Mouse (Mus musculus): ENCODE data around the gene Prim2. TPM values are rescaled to one million over a fixed set of nuclear protein-coding genes. Genes with fewer than 3 reads are reported as not detected.
A peak's percentile ranks its signal among the peaks of the same experiment; 100 is the strongest.

Gene Prim2
- polyA plus RNA-seq, 1 experiment from 2014 or later: 33.5 TPM

DNA sequence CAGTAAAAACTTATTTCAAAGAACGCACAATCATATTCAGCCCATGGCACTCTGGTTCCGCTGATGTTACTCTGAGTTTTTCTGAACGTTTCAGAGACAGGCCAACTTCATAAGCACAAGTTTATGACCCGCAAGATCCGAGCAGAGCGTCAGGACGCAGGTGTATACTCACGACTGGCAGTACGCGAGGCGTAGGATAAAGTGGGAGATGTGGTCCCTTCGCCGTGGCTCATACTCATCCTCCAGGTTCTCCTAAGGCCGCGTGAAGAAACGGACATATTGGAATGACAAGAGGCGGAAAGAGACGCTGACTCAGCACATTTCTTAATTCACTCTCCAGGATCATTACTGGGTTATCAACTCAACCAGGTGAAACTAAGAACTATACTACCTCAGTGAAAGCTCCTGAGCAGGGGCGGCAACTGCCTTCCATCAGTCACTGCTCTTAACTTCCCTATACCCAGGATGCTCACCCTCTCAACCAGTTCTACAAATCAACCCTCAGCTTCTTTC is 5.9 kb downstream of the Prim2 start:
- no peak overlapping the region for H3K4me3 ChIP-seq (replicated peaks; ENCODE audit: low read length)
- H3K4me2 ChIP-seq (ENCODE audit: low read length): no peak overlapping the region
- H3K27ac ChIP-seq (ENCODE audit: low read length): no peak overlapping the region
- 87% methylated on average over 19 of the region's 19 CpGs for WGBS
- ATAC-seq: 0 out of 2 replicates have a peak, but pooled peaks have one; percentile 27
- H3K36me3 ChIP-seq (ENCODE audit: control insufficient read depth, insufficient read depth): peaks cover 7% of the 10 kb centered on the region; the same call in 1 of the 2 replicates
- no peaks in the 10 kb centered on the region for H3K27me3 ChIP-seq (replicated peaks; ENCODE audit: control insufficient read depth, insufficient read depth, low read length)
- H3K4me1 ChIP-seq (replicated peaks; ENCODE audit: control insufficient read depth, insufficient read depth, low read length): peaks cover 2% of the 10 kb centered on the region; the same call in 1 of the 2 replicates
- no peaks in the 10 kb centered on the region for H3K9me3 ChIP-seq (ENCODE audit: control insufficient read depth, low read length)
- H3K9ac ChIP-seq (replicated peaks; ENCODE audit: low read depth, low read length): no peak overlapping the region

GRCm38 (mm10) chr1:33663163-33663562 is 6.4 kb downstream of the Prim2 start:
- ATAC-seq: no peak
- Histone ChIP-seq H3K27ac (ENCODE audit: low read length) (no peak overlapping the region), H3K4me2 (ENCODE audit: low read length) (no peak overlapping the region), H3K9ac (replicated peaks; ENCODE audit: low read depth, low read length) (no peak overlapping the region), H3K27me3 (replicated peaks; ENCODE audit: control insufficient read depth, insufficient read depth, low read length) (no peaks in the 10 kb centered on the region), H3K4me3 (replicated peaks; ENCODE audit: low read length) (no peak overlapping the region), H3K4me1 (replicated peaks; ENCODE audit: control insufficient read depth, insufficient read depth, low read length) (no peaks in the 10 kb centered on the region), H3K36me3 (ENCODE audit: control insufficient read depth, insufficient read depth) (peaks cover 7% of the 10 kb centered on the region; the same call in 1 of the 2 replicates), H3K9me3 (ENCODE audit: control insufficient read depth, low read length) (no peaks in the 10 kb centered on the region)

DNA sequence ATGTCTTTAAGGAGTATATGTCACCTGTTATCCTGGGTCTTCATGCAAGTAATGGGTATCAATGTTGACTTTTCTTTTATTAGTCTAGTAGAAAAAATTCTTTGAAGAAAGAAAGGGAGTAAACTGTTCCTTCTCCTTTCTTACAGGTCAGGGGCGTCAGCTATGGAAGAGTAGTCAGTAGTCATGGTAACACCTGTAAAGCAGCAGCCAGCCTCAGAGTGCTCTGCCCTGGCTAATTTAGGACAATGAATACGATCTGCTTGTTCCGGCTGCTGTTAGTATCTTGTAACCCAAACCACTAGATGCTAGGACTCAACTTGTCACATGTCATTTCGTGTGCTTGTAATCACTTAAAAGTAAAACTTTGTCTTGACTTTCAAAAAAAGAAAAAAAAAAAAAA is 11.3 kb downstream of the Prim2 start:
- no peak overlapping the region for H3K4me2 ChIP-seq (ENCODE audit: low read length)
- H3K9ac ChIP-seq (replicated peaks; ENCODE audit: low read depth, low read length): no peak overlapping the region
- no peaks in the 10 kb centered on the region for H3K4me1 ChIP-seq (replicated peaks; ENCODE audit: control insufficient read depth, insufficient read depth, low read length)
- H3K27ac ChIP-seq (ENCODE audit: low read length): no peak overlapping the region
- WGBS: 79% methylated on average over 4 of the region's 4 CpGs
- no peak for ATAC-seq
- H3K4me3 ChIP-seq (replicated peaks; ENCODE audit: low read length): no peak overlapping the region
- no peaks in the 10 kb centered on the region for H3K9me3 ChIP-seq (ENCODE audit: control insufficient read depth, low read length)
- H3K27me3 ChIP-seq (replicated peaks; ENCODE audit: control insufficient read depth, insufficient read depth, low read length): no peaks in the 10 kb centered on the region
- H3K36me3 ChIP-seq (ENCODE audit: control insufficient read depth, insufficient read depth): peaks cover 2% of the 10 kb centered on the region; the same call in 1 of the 2 replicates

DNA sequence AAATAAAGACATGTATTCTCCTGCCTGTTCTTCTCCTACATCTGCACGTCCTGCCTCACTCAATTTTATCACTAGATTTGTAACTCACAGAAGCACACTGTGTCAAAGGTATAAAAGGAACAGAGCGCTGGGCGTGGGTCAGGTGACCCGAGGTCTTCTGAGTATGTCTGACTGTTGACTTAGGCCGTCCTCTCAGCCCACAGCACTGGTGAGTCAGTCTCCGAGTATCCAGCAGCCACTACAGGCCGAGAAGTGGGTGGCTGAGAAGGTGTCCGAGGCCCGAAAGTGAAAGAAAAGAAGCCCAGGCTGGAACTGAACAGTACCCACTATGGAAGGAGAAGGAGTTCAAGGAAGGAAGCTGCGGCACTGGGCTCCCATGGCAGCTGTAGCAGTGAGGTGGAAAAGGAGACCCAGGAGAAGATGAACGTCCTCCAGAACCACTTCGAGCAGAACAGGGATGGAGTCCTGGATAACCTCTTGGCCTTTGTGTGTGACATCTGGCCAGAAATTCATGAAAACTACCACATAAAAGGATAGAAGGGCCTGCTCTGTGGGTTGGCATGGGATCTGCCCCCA is 11.9 kb downstream of the Prim2 start:
- H3K9ac ChIP-seq (replicated peaks; ENCODE audit: low read depth, low read length): no peak overlapping the region
- peaks cover 2% of the 10 kb centered on the region; the same call in 1 of the 2 replicates for H3K36me3 ChIP-seq (ENCODE audit: control insufficient read depth, insufficient read depth)
- 96% methylated on average over 12 of the region's 12 CpGs for WGBS
- H3K9me3 ChIP-seq (ENCODE audit: control insufficient read depth, low read length): no peaks in the 10 kb centered on the region
- no peak overlapping the region for H3K27ac ChIP-seq (ENCODE audit: low read length)
- no peak for ATAC-seq
- no peak overlapping the region for H3K4me2 ChIP-seq (ENCODE audit: low read length)
- H3K4me1 ChIP-seq (replicated peaks; ENCODE audit: control insufficient read depth, insufficient read depth, low read length): no peaks in the 10 kb centered on the region
- no peak overlapping the region for H3K4me3 ChIP-seq (replicated peaks; ENCODE audit: low read length)
- H3K27me3 ChIP-seq (replicated peaks; ENCODE audit: control insufficient read depth, insufficient read depth, low read length): no peaks in the 10 kb centered on the region

GRCm38 (mm10) chr1:33650875-33651274 is 18.7 kb downstream of the Prim2 start:
- ATAC-seq: no peak
- 92% methylated on average over 11 of the region's 11 CpGs for WGBS

GRCm38 (mm10) chr1:33649534-33650108 is 20.0 kb downstream of the Prim2 start:
- 96% methylated on average over 9 of the region's 9 CpGs for WGBS
- Histone ChIP-seq H3K27me3 (replicated peaks; ENCODE audit: control insufficient read depth, insufficient read depth, low read length) (no peaks in the 10 kb centered on the region), H3K4me2 (ENCODE audit: low read length) (no peak overlapping the region), H3K27ac (ENCODE audit: low read length) (no peak overlapping the region), H3K9ac (replicated peaks; ENCODE audit: low read depth, low read length) (no peak overlapping the region), H3K4me1 (replicated peaks; ENCODE audit: control insufficient read depth, insufficient read depth, low read length) (peaks cover 6% of the 10 kb centered on the region; the same call in 1 of the 2 replicates), H3K4me3 (replicated peaks; ENCODE audit: low read length) (no peak overlapping the region), H3K9me3 (ENCODE audit: control insufficient read depth, low read length) (no peaks in the 10 kb centered on the region), H3K36me3 (ENCODE audit: control insufficient read depth, insufficient read depth) (no peaks in the 10 kb centered on the region)
- no peak for ATAC-seq

More at GRCm38 (mm10) chr1:33650875-33651274, 18.7 kb downstream of the Prim2 start:
- Histone ChIP-seq H3K4me2 (ENCODE audit: low read length) (no peak overlapping the region), H3K4me1 (replicated peaks; ENCODE audit: control insufficient read depth, insufficient read depth, low read length) (0 out of 2 replicates have a peak, but pooled peaks cover 2% of the 10 kb centered on the region), H3K36me3 (ENCODE audit: control insufficient read depth, insufficient read depth) (no peaks in the 10 kb centered on the region), H3K27ac (ENCODE audit: low read length) (no peak overlapping the region), H3K4me3 (replicated peaks; ENCODE audit: low read length) (no peak overlapping the region), H3K9ac (replicated peaks; ENCODE audit: low read depth, low read length) (no peak overlapping the region), H3K27me3 (replicated peaks; ENCODE audit: control insufficient read depth, insufficient read depth, low read length) (no peaks in the 10 kb centered on the region), H3K9me3 (ENCODE audit: control insufficient read depth, low read length) (no peaks in the 10 kb centered on the region)

DNA sequence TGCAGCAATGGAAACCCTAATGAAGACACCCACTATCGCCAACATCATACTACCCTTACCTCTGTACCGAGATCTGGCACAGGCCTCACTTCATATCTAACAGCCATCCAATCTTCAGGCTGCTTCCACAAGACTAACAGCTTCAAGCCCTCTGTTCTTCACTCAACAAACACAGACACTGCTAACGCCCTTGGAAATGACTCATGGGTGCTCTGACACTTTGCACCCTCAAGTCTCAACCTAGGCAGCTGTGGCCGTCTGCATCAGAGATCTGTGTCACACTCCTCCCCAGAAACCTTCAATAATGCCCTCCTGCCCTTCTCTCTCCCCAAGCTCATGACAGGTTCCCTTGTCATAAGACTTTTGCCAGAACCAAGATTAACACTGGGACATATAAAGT is 20.6 kb downstream of the Prim2 start:
- no peaks in the 10 kb centered on the region for H3K27me3 ChIP-seq (replicated peaks; ENCODE audit: control insufficient read depth, insufficient read depth, low read length)
- ATAC-seq: no peak
- H3K9me3 ChIP-seq (ENCODE audit: control insufficient read depth, low read length): no peaks in the 10 kb centered on the region
- H3K4me1 ChIP-seq (replicated peaks; ENCODE audit: control insufficient read depth, insufficient read depth, low read length): peaks cover 6% of the 10 kb centered on the region; the same call in 1 of the 2 replicates
- no peak overlapping the region for H3K27ac ChIP-seq (ENCODE audit: low read length)
- no peak overlapping the region for H3K4me3 ChIP-seq (replicated peaks; ENCODE audit: low read length)
- 89% methylated on average over 4 of the region's 4 CpGs for WGBS
- no peaks in the 10 kb centered on the region for H3K36me3 ChIP-seq (ENCODE audit: control insufficient read depth, insufficient read depth)
- H3K9ac ChIP-seq (replicated peaks; ENCODE audit: low read depth, low read length): no peak overlapping the region
- H3K4me2 ChIP-seq (ENCODE audit: low read length): no peak overlapping the region

GRCm38 (mm10) chr1:33647661-33648060 is 21.9 kb downstream of the Prim2 start:
- Histone ChIP-seq H3K9me3 (ENCODE audit: control insufficient read depth, low read length) (no peaks in the 10 kb centered on the region), H3K36me3 (ENCODE audit: control insufficient read depth, insufficient read depth) (no peaks in the 10 kb centered on the region), H3K4me3 (replicated peaks; ENCODE audit: low read length) (no peak overlapping the region), H3K4me2 (ENCODE audit: low read length) (no peak overlapping the region), H3K27ac (ENCODE audit: low read length) (no peak overlapping the region; the same call in 1 of the 2 replicates), H3K27me3 (replicated peaks; ENCODE audit: control insufficient read depth, insufficient read depth, low read length) (no peaks in the 10 kb centered on the region), H3K4me1 (replicated peaks; ENCODE audit: control insufficient read depth, insufficient read depth, low read length) (peaks cover 6% of the 10 kb centered on the region; the same call in 1 of the 2 replicates), H3K9ac (replicated peaks; ENCODE audit: low read depth, low read length) (no peak overlapping the region)
- 73% methylated on average over 4 of the region's 4 CpGs for WGBS
- ATAC-seq: no peak

DNA sequence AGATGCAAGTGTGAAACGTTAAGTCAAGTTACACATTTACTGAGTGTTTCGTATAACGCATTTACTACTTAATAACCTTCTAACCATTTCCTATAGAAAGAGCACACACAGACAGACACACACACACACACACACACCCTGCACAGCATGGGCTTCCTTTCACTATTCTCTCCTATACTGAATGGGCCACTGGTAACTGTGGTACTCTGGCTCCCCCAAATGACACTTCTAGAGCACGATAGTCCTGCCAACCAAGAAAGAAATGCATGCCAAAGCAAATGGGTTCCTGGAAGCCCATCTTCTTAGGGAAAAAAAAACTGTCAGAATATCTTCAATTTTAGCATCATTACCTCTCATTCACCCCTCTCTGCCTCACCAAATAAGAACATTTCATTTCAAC is 22.4 kb downstream of the Prim2 start:
- no peaks in the 10 kb centered on the region for H3K27me3 ChIP-seq (replicated peaks; ENCODE audit: control insufficient read depth, insufficient read depth, low read length)
- H3K4me1 ChIP-seq (replicated peaks; ENCODE audit: control insufficient read depth, insufficient read depth, low read length): peaks cover 6% of the 10 kb centered on the region; the same call in 1 of the 2 replicates
- no peak overlapping the region for H3K4me3 ChIP-seq (replicated peaks; ENCODE audit: low read length)
- H3K9ac ChIP-seq (replicated peaks; ENCODE audit: low read depth, low read length): no peak overlapping the region
- 57% methylated on average over 4 of the region's 4 CpGs for WGBS
- no peaks in the 10 kb centered on the region for H3K9me3 ChIP-seq (ENCODE audit: control insufficient read depth, low read length)
- H3K27ac ChIP-seq (ENCODE audit: low read length): peak overlapping the region; percentile 28; the same call in 1 of the 2 replicates
- no peaks in the 10 kb centered on the region for H3K36me3 ChIP-seq (ENCODE audit: control insufficient read depth, insufficient read depth)
- H3K4me2 ChIP-seq (ENCODE audit: low read length): no peak overlapping the region
- ATAC-seq: peak; percentile 86

Measured in forebrain, embryonic 16.5 days (tissue).